Mouse (Mus musculus): ENCODE results near the gene Etv6. TPM values are rescaled to one million over a fixed set of nuclear protein-coding genes. Genes with fewer than 3 reads are reported as not detected.

The Etv6 gene
- polyA plus RNA-seq, 1 experiment, result not detected

- Histone ChIP-seq H3K4me3 (ENCODE audit: insufficient read depth, low read depth, low read length) (no peak overlapping the region), H3K27ac (ENCODE audit: insufficient read depth, low read depth, low read length) (no peak overlapping the region), H3K4me1 (ENCODE audit: control insufficient read depth, insufficient read depth, low read length) (0 out of 2 replicates have a peak, but pooled peaks cover 4% of the 10 kb centered on the region)
- no peak for TF ChIP-seq POLR2A (IDR thresholded peaks at IDR 0.05; ENCODE audit: insufficient read depth, low read depth, low read length)
- TF ChIP-seq CTCF (IDR thresholded peaks at IDR 0.05; ENCODE audit: insufficient read depth, low read depth, low read length), result no peak
- WGBS, result 86% methylated on average over 4 of the region's 4 CpGs
These were observed 208.0 kb downstream of the Etv6 start for GRCm38 (mm10) chr6:134243546-134243945.

- Histone ChIP-seq H3K4me1 (ENCODE audit: control insufficient read depth, insufficient read depth, low read length) (0 out of 2 replicates have a peak, but pooled peaks cover 4% of the 10 kb centered on the region), H3K4me3 (ENCODE audit: insufficient read depth, low read depth, low read length) (no peak overlapping the region), H3K27ac (ENCODE audit: insufficient read depth, low read depth, low read length) (no peak overlapping the region)
- TF ChIP-seq POLR2A (IDR thresholded peaks at IDR 0.05; ENCODE audit: insufficient read depth, low read depth, low read length) (no peak), CTCF (IDR thresholded peaks at IDR 0.05; ENCODE audit: insufficient read depth, low read depth, low read length) (no peak)
- WGBS, result 74% methylated on average over 4 of the region's 4 CpGs
These were observed 208.6 kb downstream of the Etv6 start for GRCm38 (mm10) chr6:134244071-134244470.

- no peak for TF ChIP-seq POLR2A (IDR thresholded peaks at IDR 0.05; ENCODE audit: insufficient read depth, low read depth, low read length)
- TF ChIP-seq CTCF (IDR thresholded peaks at IDR 0.05; ENCODE audit: insufficient read depth, low read depth, low read length), result no peak
- H3K4me3 ChIP-seq (ENCODE audit: insufficient read depth, low read depth, low read length), result no peak overlapping the region
- no peak overlapping the region for H3K27ac ChIP-seq (ENCODE audit: insufficient read depth, low read depth, low read length)
- 81% methylated on average over 2 of the region's 2 CpGs for WGBS
- 0 out of 2 replicates have a peak, but pooled peaks cover 4% of the 10 kb centered on the region for H3K4me1 ChIP-seq (ENCODE audit: control insufficient read depth, insufficient read depth, low read length)
These were observed 210.6 kb downstream of the Etv6 start for GRCm38 (mm10) chr6:134246109-134246508.

GRCm38 (mm10) chr6:134247324-134247723 lies 211.8 kb downstream of the Etv6 start:
- peaks cover 6% of the 10 kb centered on the region; the same call in 1 of the 2 replicates for H3K4me1 ChIP-seq (ENCODE audit: control insufficient read depth, insufficient read depth, low read length)
- TF ChIP-seq CTCF (IDR thresholded peaks at IDR 0.05; ENCODE audit: insufficient read depth, low read depth, low read length) (no peak), POLR2A (IDR thresholded peaks at IDR 0.05; ENCODE audit: insufficient read depth, low read depth, low read length) (no peak)
- H3K4me3 ChIP-seq (ENCODE audit: insufficient read depth, low read depth, low read length), result no peak overlapping the region
- H3K27ac ChIP-seq (ENCODE audit: insufficient read depth, low read depth, low read length), result no peak overlapping the region
- WGBS, result 90% methylated on average over 9 of the region's 9 CpGs

GRCm38 (mm10) chr6:134248720-134249119 lies 213.2 kb downstream of the Etv6 start:
- WGBS, result 92% methylated on average over 19 of the region's 19 CpGs
- Histone ChIP-seq H3K4me3 (ENCODE audit: insufficient read depth, low read depth, low read length) (no peak overlapping the region), H3K4me1 (ENCODE audit: control insufficient read depth, insufficient read depth, low read length) (peaks cover 2% of the 10 kb centered on the region; the same call in 1 of the 2 replicates), H3K27ac (ENCODE audit: insufficient read depth, low read depth, low read length) (no peak overlapping the region)
- TF ChIP-seq POLR2A (IDR thresholded peaks at IDR 0.05; ENCODE audit: insufficient read depth, low read depth, low read length), result no peak
- TF ChIP-seq CTCF (IDR thresholded peaks at IDR 0.05; ENCODE audit: insufficient read depth, low read depth, low read length), result no peak

GRCm38 (mm10) chr6:134250764-134251163 lies 215.3 kb downstream of the Etv6 start:
- H3K27ac ChIP-seq (ENCODE audit: insufficient read depth, low read depth, low read length), result no peak overlapping the region
- H3K4me1 ChIP-seq (ENCODE audit: control insufficient read depth, insufficient read depth, low read length), result peaks cover 2% of the 10 kb centered on the region; the same call in 1 of the 2 replicates
- 90% methylated on average over 5 of the region's 5 CpGs for WGBS
- H3K4me3 ChIP-seq (ENCODE audit: insufficient read depth, low read depth, low read length), result no peak overlapping the region
- no peak for TF ChIP-seq CTCF (IDR thresholded peaks at IDR 0.05; ENCODE audit: insufficient read depth, low read depth, low read length)
- TF ChIP-seq POLR2A (IDR thresholded peaks at IDR 0.05; ENCODE audit: insufficient read depth, low read depth, low read length), result no peak

- no peak for TF ChIP-seq CTCF (IDR thresholded peaks at IDR 0.05; ENCODE audit: insufficient read depth, low read depth, low read length)
- TF ChIP-seq POLR2A (IDR thresholded peaks at IDR 0.05; ENCODE audit: insufficient read depth, low read depth, low read length), result no peak
- H3K4me1 ChIP-seq (ENCODE audit: control insufficient read depth, insufficient read depth, low read length), result peaks cover 4% of the 10 kb centered on the region; the same call in 1 of the 2 replicates
- H3K27ac ChIP-seq (ENCODE audit: insufficient read depth, low read depth, low read length), result no peak overlapping the region
- H3K4me3 ChIP-seq (ENCODE audit: insufficient read depth, low read depth, low read length), result no peak overlapping the region
- 91% methylated on average over 8 of the region's 8 CpGs for WGBS
These were observed 215.9 kb downstream of the Etv6 start for GRCm38 (mm10) chr6:134251364-134251763.

GRCm38 (mm10) chr6:134252081-134252755 lies 216.7 kb downstream of the Etv6 start:
- TF ChIP-seq POLR2A (IDR thresholded peaks at IDR 0.05; ENCODE audit: insufficient read depth, low read depth, low read length) (no peak), CTCF (IDR thresholded peaks at IDR 0.05; ENCODE audit: insufficient read depth, low read depth, low read length) (no peak)
- Histone ChIP-seq H3K4me1 (ENCODE audit: control insufficient read depth, insufficient read depth, low read length) (peaks cover 8% of the 10 kb centered on the region; the same call in 1 of the 2 replicates), H3K4me3 (ENCODE audit: insufficient read depth, low read depth, low read length) (no peak overlapping the region), H3K27ac (ENCODE audit: insufficient read depth, low read depth, low read length) (no peak overlapping the region; the same call in 1 of the 2 replicates)
- 58% methylated on average over 8 of the region's 8 CpGs for WGBS

GRCm38 (mm10) chr6:134256369-134256768 lies 220.9 kb downstream of the Etv6 start:
- TF ChIP-seq CTCF (IDR thresholded peaks at IDR 0.05; ENCODE audit: insufficient read depth, low read depth, low read length), result no peak
- no peak for TF ChIP-seq POLR2A (IDR thresholded peaks at IDR 0.05; ENCODE audit: insufficient read depth, low read depth, low read length)
- H3K4me1 ChIP-seq (ENCODE audit: control insufficient read depth, insufficient read depth, low read length), result peaks cover 8% of the 10 kb centered on the region; the same call in 1 of the 2 replicates
- H3K4me3 ChIP-seq (ENCODE audit: insufficient read depth, low read depth, low read length), result no peak overlapping the region
- H3K27ac ChIP-seq (ENCODE audit: insufficient read depth, low read depth, low read length), result no peak overlapping the region
- WGBS, result 87% methylated on average over 3 of the region's 3 CpGs
